Mouse (Mus musculus) spleen, adult 12 weeks (tissue): Measurements from ENCODE around the gene Aars2.

Experiments
- DNase-seq: peaks from one replicate; pipeline ENCODE4 v3.0.0; 2022; ENCODE audit warnings: low spot score

Gene Aars2

DNA sequence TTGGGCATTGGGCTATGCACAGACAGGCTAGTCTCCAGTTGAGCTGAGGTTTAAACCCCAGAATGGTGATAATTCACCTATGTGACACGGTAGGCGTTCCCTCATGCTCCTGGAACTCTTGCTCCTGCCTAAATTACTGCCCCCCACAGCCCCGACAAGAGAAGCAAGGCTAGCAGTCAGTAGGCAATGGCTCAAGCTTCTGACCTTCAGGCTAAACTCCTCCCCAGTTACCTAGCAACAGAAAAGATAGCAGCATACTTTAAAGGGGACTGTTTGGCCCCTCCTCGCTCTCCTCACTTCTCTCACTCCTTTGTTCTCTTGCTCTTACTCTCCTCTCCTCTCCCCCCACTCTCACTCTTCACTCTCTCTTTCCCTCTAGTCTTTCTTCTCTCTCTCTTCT lies 5.7 kb upstream of the Aars2 start:
- DNase-seq = no peak

DNA sequence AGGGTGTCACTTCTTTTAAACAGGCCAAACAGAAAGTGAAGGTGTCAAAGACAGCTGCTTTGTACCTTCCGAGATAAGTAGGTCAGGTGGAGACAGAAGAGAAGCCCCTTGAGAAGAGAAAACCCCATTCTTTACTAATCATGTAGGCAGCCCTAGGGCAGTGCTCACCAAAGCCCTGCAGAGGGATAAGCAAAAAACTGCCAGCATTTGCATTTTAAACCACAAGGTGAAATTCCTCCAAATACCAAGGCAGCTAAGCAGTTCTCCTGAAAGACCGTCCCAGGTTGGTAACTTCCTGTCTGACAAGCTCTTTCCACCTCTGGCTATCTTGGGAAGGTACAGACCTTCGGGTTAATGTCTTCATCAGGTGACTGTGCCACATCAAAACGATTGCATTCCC lies 4.3 kb upstream of the Aars2 start:
- DNase-seq = no peak

DNA sequence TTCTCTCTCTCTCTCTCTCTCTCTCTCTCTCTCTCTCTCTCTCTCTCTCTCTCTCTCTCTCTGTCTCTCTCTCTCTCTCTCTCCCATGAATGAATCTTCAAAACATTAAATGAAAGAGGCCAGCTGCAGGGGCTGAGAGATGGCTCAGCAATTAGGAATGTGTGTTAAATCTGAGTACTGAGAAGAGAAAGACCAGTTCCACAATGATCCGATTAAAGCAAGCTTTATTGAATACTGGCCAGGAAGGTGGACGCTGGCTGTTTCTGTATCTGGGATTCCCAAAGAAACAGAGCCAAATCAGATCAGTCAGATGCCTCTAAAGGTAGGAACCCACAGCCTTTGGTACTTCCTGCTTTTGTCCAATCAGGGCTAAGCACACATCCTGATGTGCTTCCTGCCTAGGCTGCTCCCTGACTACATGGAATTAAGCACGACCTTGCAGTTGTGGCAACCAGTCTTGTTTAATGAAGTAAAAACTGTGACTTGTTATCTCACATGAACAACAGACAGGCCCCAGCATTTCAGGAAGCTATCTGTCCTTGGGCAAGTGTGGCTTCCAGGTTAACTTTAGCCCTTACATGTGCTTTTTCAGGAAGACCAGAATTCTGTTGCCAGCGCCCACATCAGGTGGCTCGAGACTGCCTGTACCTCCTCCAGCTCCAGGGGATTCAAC lies 3.2 kb upstream of the Aars2 start:
- DNase-seq = no peak

GRCm38 (mm10) chr17:45505941-45506465 lies 638 bp upstream of the Aars2 start:
- no peak for DNase-seq

- no peak for DNase-seq
These were observed 4.2 kb downstream of the Aars2 start for GRCm38 (mm10) chr17:45510871-45511270.

GRCm38 (mm10) chr17:45511757-45512156 lies 5.1 kb downstream of the Aars2 start:
- no peak for DNase-seq

GRCm38 (mm10) chr17:45515204-45515726 lies 8.6 kb downstream of the Aars2 start:
- no peak for DNase-seq

GRCm38 (mm10) chr17:45515806-45516205 lies 9.2 kb downstream of the Aars2 start:
- DNase-seq = no peak

- DNase-seq = peak; percentile 65
These were observed 9.8 kb downstream of the Aars2 start for GRCm38 (mm10) chr17:45516488-45516887.

DNA sequence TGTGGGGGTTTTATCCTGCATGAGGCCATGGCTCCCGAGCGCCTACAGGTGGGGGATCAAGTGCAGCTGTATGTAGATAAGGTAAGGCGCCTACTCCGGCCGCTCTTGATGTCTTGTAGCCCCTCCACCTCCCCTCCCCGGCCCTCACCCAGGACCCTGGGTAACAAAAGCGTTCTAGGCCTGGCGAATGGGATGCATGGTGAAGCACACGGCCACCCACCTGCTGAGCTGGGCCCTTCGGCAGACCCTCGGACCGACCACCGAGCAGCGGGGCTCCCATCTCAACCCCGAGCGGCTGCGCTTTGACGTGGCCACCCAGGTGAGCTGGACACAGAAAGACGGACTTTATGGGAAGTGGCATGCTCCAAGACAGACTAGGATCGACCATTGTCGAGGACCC lies 10.5 kb downstream of the Aars2 start:
- DNase-seq = no peak

- no peak for DNase-seq
These were observed 11.0 kb downstream of the Aars2 start for GRCm38 (mm10) chr17:45517549-45518215.

GRCm38 (mm10) chr17:45518766-45519475 lies 12.3 kb downstream of the Aars2 start:
- no peak for DNase-seq

- no peak for DNase-seq
These were observed 13.5 kb downstream of the Aars2 start for GRCm38 (mm10) chr17:45520136-45520535.

GRCm38 (mm10) chr17:45523263-45523662 lies 16.6 kb downstream of the Aars2 start, which contains the start of gene Tcte1:
TSS of gene Tcte1 (plus strand) at chr17:45523434.
- DNase-seq = no peak

DNA sequence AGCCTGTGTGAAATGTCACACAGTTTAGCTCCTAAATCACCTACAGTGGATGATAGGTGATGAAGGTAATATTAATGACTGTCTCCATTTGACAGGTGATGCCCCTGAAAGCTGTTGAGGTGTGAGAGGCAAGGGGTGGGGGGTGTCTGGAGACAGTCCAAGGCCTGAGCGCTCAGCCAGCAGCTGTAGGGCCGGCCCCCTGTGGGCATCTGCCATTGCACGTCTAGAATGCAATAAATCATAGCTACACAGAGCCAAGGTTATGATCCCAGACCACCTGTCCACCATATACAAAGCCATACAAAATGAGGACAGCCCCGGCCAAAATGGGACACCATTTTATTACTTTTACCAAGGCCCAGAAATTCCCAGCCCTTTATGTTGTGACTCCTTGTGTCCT lies 18.3 kb downstream of the Aars2 start:
- DNase-seq = no peak

DNA sequence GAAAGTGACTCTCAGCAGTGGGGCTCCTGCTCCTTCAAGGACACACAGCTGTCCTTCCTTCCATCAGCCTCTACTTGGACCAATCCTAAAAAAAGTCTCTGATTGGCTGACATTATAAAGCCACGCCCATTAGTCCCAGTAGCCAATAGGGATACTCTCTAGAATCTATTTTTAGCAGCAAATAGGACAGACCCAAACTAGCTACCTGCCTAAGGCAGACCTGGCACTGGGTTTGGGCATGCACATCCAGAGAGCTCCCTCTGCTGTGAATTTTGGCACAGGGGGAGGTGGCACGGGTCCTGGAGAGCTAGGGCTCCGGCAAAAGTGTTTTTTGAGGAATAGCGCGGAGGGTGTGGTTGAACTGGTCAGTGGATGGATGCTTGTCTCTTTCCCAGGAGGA lies 19.9 kb downstream of the Aars2 start:
- no peak for DNase-seq

GRCm38 (mm10) chr17:45530346-45530782 lies 23.7 kb downstream of the Aars2 start:
- DNase-seq = no peak

GRCm38 (mm10) chr17:45532896-45533295 lies 26.3 kb downstream of the Aars2 start:
- DNase-seq = no peak

GRCm38 (mm10) chr17:45536264-45536663 lies 29.6 kb downstream of the Aars2 start:
- DNase-seq = no peak

- DNase-seq = no peak
These were observed 31.8 kb downstream of the Aars2 start for GRCm38 (mm10) chr17:45538394-45538793.

DNA sequence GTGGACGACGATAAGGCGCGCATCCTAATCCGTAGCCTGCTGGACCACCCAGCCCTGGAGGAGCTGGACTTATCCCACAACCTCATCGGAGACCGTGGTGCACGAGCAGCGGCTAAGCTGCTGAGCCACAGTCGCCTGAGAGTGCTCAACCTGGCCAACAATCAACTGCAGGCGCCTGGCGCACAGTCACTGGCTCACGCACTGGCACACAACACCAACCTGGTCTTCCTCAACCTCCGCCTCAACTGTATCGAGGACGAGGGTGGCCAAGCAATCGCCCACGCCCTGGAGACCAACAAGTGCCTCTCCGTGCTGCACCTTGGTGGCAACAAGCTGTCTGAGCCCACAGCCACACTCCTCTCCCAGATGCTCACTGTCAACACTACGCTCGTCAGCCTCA lies 33.0 kb downstream of the Aars2 start:
- no peak for DNase-seq

DNA sequence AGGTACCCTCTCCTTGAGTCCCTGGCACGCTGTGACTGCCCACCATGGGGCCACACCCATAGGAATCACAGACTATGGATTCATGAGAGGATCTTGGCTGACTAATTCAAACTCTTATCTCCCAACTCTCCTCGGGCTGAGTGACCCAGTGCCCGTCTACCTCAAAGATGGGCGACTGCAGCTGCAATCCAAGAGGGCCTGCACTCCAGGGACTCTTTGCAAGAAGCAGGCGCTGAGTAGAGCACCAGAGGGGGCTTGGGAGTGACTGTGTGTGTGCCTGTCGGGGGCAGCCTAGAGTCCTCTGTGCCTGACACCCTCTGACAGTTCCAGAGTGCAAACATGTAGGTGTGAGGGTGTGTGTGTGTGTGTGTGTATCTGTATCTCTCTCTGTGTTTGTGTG lies 35.5 kb downstream of the Aars2 start:
- no peak for DNase-seq

- DNase-seq = no peak
These were observed 36.1 kb downstream of the Aars2 start for GRCm38 (mm10) chr17:45542705-45543104.
